Mouse (Mus musculus) Muller cell, postnatal 12 days (primary cell): ENCODE data around the gene Plxna4.
"Not testable (repeated sequence)": the region's sequence is repeated elsewhere in the genome, so short reads cannot be mapped to it uniquely, and the experiment has no call there.

Experiments
- DNase-seq: peaks from one replicate; pipeline ENCODE4 v3.0.0-alpha.2; 2015; ENCODE audit errors: inconsistent ontology term

Plxna4 gene

DNA sequence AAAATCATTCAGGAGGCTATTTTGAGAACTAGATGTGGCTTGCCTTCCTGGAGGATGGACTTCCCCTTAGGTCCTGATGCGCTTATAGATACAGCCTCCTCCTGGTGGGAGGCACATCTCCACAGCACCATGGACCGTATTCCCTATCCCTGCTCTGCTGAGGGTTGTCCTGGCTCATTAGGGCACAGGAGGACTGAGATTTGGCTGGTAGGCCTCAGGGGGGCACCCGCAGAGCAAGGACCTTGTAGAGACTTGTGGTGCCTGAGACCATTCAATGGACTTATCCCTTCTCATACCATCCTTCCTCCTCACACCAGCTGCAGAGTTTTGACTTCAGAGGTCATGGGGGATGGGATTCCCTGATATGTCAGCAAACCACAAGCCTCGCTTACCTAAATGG, 47.8 kb downstream of the Plxna4 start:
- no peak for DNase-seq

DNA sequence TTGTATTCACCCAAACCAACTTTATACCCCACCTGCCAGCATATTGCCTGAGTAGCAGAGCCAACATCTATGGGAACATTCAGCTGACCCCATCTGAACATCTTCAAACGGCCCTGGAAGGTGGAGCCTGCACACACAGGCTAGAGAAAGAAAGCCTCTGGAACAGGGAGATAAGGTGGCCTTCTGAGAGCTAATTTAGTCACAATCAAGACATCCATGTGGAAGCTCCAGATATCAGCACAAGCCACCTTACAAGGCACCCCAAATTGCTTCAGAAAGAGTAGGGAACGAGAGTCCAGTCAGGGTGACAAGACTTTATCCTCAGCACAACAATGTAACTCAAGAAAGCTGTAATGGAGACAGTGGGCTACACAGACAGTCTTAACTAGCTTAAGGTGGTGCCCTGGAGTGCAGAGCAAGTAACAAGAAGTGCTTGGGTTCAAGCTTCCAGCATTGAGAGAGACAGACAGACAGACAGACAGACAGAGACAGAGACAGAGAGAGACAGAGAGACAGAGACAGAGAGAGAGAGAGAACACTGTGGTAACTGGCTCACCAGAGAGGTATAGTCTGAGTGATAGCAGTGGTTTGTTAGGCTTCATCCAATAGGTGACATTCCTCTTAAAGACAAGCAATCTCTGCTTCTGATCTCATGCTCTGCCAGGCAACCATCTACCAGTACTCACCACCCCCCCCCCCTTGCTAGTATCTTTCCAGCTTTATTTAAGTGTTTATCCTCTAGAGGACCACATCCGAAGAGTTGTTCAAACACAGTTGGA, 53.8 kb downstream of the Plxna4 start:
- no peak for DNase-seq

DNA sequence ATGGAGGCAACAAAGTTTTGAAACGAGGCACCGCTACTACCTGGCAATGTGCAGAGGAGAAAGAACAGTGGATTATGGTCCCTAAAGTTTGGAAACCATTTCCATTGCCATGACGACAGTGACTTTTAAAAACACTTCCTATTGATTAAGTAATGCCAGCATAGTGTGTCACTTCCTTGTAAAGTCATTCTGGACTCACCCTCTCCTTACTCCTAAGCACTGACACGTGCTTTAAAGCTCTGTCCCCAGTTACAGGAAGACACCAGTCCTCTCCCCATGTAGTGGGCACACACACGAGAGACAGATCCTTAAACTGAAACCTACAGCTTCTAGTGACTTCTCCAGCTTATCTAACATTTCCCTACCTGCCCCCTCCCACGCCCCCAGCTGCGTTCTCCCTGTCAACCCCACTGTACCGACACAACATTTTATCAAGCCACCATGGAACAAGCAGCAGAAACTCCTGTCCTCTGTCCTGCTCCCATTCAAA, 59.9 kb downstream of the Plxna4 start:
- DNase-seq = no peak

DNA sequence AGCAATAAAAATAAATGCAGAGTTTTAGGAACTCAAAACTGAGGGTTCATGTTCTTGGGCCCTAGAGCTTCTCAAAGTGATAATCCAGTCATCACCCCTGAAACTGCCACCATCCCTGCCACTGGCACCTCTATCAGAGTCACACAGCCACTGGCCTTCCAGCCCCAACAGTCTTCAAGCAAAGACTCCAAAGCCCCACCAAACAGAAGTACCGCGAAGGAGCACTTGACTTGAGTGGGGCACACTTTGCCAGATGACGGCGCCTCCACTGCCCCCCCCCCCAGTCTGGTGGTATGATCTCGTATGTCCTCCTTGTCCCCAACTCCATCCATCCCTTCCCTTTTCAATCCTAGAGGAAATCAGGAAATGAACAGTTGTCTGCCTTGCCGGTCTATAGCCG, 60.5 kb downstream of the Plxna4 start:
- no peak for DNase-seq

DNA sequence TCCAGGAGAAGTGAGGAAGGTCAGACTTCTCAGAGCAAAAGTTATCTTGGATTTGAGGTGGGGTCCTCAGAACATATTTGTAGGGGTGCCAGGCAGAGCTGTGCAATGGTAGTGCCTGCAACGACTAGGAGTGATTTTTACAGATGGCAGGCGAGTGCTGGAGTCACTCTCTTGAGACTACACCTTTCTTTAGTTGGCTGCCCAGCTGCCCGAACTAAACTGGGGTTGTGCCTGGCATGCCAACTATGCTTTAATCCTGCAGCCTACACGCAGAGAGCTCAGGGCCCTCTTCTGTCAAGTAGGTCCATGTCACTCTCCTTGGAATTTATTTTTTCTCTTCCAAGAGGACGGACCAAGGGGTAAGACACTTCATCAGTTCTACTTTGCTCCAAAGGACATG, 61.2 kb downstream of the Plxna4 start:
- DNase-seq = no peak

DNA sequence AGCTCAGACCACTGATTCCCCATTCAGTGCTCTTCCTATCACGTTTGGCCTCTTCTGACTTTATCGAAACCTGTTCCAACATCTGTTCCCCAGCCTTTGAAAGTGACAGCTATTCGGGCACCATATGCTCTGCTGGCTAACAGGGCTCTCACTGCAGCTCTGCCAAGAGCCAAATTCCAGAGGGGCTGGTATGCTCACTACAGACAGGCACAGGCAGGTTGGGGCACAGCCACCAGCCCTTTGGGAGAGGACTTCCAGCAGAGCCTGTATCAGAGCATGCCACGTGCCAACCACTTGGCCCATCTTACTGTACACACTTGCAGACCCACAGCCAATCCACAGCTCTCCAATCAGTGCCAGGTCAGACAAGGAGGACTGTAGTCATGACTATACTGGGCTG, 67.9 kb downstream of the Plxna4 start:
- peak; percentile 41 for DNase-seq

DNA sequence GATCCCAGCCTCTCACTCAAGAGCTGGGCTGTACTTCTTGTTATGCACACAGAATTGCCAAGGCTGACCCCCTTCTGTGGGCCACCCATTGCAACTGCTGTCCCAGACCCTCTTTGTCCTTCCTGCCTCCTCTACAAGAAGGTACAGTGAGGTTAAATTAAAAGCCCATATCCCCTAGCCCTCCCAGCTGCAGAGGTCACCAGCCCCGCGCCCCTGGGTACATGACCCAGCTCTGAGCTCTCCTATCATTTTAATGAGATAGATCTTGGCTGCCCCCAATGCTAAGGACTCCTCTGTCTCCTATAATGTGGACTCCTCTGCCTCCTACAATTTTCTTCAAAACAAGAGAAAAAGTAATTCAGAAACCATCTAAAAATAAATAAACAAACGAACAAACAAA, 69.4 kb downstream of the Plxna4 start:
- no peak for DNase-seq

DNA sequence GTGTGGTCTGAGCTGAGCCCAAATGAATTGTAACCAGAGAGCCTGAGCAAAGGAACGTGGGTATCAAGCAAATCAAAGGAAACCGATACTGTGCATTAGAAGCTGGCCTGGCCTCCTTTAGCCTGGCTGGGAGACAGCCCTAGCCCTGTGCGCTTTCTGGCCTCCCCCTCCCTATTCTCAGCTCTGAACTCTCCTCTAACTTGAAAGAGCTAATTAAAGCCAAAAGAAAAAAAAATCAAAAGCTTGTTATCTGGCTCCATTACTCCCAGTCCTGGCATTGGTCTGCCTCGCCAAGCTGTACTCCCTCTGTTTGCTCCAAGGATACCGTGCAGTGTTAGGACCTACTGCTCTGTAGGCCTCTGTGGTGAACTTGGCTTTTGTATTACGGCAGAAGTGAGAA, 73.9 kb downstream of the Plxna4 start:
- DNase-seq = no peak

DNA sequence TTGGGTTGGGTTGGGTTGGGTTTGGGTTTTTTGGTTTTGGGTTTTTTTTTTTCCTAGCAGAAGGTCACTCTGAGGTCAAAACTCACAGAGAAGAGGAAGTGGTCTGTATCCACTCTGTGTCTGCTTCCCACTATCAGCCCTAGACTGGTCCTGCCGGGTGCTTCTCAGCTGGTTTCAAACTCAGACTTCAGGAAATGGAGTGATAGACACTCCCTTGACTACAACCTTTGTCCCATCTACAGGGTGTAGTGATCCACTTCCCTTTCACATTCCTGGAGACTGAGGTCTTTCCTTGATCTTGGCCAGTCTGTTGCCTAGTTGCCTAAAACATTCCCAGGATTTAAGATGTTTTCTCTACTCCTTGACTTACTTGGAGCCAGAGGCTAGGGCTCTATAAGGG, 76.0 kb downstream of the Plxna4 start:
- DNase-seq = no peak

DNA sequence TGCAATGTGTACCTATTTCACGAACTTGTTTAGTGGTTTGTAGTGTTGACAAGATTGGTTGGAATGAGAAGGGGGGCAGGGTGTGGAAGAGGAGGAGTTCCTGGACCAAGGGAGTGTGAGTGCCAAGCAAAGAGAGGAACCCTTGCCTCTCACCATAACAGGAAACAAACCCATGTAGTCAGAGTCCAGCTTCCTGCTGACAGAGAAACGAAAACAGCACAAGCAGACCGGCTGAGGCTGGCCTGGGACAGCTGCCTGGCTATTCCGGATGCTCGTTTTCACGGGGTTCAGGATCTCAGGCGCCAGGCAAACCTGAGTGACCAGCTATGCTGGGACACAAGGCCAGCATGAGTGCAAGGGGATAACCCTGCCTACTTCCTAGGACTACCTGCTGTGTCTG, 77.1 kb downstream of the Plxna4 start:
- DNase-seq = no peak

DNA sequence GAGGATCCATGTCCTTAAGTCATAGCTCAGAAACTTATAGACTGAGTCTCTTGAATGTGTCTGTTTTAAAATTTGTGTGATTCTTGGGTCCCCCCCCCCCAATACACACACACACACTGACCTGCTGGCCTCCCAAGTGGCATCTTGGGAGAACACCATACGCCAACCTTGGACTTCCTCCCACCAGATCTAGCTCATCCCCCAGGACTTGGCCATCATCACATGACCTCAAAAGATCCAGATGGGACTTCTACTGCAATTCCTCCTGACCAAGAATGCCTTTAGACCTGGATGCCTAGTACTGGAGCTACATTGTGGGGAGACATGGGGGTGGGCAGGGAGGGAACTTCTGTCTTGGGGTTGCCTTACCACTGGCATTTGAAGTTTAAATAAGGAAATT, 77.5 kb downstream of the Plxna4 start:
- no peak for DNase-seq

DNA sequence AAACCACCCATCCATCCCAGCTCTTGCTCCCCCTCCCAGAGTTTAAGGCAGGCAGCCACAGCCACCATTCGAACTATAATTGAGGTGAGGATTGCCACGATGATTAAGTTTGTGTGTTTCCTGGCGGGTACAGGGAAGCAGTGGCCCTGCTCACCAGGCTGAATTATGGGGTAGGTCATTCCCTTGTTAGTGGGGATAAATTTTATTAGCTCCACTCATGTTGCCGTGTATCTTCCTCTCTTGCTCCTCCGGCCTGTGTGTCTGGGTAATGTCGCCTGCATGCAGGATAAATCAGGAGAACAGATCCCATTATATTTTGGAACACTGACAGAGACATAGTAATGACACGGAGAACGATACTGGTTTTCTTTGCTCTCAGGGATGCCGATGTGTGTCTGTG, 78.9 kb downstream of the Plxna4 start:
- no peak for DNase-seq

DNA sequence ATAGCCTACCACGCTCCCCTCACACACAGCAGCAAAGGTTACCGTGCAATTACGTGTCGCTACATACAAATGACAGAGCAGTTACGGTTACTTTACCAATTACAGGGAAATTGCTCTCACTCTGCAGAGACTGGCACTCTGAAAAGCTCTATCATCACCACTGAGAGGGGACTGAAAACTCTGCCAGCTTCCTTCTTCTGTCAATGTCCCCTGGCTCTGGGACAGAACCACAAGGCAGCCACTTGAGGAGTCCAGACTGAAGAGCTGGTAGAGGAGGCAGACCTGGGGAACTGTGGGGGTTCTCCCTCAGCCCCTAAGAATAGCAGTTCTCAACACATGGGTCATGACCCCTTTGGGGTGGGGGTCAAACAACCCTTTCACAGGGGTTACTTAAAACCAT, 83.0 kb downstream of the Plxna4 start:
- no peak for DNase-seq

DNA sequence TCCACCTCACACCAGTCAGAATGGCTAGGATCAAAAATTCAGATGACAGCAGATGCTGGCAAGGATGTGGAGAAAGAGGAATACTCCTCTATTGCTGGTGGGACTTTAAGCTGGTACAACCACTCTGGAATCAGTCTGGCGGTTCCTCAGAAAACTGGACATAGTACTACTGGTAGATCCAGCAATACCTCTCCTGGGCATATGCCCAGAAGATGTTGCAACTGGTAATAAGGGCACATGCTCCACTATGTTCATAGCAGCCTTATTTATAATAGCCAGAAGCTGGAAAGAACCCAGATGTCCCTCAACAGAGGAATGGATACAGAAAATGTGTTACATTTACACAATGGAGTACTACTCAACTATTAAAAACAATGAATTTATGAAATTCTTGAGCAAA, 86.8 kb downstream of the Plxna4 start:
- not testable (repeated sequence) for DNase-seq

DNA sequence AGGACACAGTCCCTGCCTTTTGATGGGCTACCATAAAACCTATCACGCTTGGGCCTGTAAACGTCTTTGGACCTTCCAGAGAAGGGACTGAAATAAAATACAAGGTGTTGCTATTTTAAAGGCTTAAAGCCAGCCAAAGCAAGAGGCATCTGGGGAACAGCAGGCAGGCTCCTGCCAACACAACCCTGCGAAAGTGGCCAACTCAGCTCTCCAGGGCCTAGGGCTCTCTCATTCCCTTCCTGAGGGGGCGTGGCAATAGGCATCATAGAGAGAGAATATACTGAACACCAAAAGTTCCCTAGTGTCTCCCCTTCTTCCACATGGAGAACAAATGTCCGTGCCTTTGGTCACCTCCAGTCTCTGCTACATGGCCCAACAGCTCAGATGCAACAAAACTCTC, 89.9 kb downstream of the Plxna4 start:
- no peak for DNase-seq

DNA sequence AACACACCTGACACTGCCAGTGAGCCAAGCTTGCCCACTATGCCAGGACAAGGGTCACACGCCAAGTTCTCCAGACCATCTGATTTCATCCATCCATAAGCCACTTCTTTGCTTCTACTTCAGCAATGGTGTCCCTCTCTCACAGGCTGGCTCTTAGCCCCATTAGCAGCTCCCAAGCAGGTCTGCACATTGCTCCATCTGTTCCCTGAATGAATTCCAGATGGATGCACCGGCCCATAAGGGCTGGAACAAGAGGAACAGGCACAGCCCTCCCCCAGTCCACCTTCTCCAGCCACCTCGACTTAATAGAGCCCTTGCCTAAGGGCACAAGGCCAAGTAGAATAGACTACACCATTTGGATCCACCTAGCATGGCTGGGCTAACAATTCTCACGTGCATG, 91.9 kb downstream of the Plxna4 start:
- no peak for DNase-seq

DNA sequence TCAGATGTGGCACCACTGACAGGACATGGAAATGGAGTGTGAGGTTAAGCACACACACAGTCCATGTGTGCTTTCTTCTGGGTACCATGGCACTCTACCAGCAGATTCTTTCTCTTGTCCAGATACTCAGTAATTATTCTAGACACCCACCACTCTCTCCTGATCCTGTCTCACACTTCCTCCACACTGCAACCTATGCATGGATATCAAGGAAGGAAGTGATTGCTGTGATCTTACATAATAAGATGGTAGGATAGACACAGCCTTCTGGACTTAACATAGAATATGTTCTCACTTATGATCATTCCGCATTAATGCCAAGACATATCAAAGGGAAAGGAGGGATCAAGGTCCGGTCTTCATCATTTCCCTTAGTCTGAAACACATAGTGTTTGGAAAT, 92.5 kb downstream of the Plxna4 start:
- DNase-seq = no peak

DNA sequence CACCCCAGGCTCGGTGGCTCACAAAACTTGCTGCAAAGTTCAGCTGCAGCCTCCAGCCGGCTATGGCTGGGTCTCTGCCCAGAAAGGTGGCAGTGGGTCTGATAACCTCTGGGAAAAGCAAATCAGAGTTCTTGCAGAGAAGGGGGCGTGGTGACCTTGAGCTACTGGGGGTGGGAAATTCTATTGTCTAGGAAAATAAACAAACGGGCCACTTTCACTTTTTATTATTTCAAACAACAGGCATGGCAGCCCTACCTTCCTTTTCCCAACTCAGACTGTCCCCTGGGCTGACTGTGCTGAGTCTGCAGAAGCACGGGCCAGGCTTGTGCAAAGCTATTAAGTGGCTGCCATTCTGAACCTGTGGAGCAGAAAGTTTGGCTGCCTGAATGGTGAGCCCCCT, 94.4 kb downstream of the Plxna4 start:
- no peak for DNase-seq

DNA sequence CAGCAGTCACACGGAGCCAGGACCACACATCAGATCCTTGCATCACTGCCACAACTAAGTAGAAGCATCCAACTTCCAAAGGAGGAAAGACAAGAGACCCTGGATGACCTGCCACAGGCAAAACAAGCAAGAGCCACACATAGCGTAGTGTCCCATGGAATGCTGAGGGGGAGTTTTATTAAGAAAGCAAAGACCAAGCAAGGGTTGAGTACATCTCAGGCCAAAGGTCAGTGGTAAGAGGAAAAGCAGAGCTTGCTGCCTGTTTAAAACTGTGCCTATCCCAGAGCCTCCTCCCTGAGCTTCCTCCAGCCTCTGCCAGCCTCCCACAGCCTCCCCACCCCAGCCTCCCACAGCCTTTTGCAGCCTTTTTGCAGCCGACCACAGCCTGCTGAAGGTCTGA, 100.9 kb downstream of the Plxna4 start:
- DNase-seq = no peak

DNA sequence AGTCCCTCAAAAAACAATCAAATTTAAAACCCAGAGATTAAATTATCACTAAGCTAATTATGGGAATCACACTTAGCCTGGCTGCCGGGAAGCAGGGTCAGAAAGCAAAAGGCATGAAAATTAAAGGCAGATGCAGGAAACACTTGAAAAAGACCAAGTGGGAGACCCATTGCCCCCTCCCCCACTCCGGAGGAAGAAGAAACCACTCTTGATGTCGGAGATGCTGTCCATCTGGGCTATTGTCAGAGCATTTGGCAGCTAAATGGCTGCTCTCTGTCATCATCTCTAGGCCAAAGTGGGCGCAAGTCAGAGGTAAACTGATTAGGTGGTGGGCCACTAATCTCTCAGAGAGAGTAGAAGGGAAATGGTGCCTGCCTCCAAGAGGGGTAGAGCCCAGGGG, 105.5 kb downstream of the Plxna4 start:
- DNase-seq = no peak

DNA sequence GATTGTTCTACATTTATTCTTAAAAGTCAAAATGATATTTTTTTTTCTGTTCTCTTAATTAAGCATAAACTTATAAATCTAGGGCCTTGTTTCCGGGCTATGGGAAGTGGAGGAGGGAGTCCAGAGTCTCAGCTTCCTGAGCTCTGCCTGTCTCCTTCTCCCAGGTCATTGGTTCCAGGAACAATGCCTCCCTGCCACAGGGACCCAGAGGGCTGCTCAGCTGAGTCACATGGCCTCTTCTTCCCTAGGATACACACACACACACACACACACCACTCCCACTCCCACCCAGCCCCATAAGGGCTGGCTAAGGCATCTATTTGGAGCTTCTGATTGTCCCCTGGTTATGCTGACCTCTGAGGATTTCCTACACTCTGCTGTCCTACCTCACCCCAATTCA, 107.3 kb downstream of the Plxna4 start:
- DNase-seq = no peak

DNA sequence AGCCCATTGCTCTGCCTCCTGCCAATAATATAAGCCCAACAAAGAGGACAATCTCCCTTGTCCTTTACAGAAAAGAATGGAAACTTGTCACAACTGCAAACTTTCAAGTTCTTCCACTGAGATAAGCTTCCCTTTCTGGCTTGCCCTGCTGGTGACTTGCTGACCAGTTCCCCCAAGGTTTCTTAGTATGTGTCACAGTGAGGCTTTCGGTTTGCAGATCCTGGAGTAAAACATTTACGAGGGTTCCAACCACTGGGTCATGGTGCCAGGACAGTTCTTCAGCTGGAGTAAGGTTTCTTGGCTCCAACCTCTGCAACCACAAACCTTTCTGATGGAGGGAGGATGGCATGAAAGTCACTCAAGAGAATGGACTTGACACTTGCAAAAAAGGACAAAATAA, 108.2 kb downstream of the Plxna4 start:
- DNase-seq = peak; percentile 2

DNA sequence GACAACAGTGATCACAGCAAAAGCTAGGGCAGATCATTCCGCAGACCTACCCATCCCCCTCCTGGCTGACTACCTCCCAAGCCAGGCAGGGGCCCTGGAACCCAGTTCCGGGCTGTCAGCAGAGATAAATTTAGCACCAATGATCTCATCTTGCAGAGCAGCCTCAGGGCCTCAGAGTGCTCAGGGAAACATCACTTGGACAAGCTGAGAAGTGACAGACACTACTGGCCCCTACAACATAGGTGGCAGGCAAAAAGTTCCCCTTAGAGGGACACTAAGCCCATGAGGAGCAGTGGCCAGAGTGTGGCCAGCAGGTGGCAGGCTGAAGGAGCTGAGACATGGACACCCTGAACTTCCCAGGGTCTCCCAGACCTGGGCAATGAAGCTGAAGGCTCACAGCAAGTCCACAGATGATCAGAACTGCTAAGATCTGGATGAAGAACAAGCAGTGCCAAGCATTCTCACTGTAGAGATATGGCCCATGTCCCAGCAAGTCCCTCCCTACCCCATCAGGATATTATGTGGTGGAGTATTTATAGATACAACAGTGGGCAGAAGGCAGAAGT, 108.7 kb downstream of the Plxna4 start:
- peak; percentile 62 for DNase-seq

DNA sequence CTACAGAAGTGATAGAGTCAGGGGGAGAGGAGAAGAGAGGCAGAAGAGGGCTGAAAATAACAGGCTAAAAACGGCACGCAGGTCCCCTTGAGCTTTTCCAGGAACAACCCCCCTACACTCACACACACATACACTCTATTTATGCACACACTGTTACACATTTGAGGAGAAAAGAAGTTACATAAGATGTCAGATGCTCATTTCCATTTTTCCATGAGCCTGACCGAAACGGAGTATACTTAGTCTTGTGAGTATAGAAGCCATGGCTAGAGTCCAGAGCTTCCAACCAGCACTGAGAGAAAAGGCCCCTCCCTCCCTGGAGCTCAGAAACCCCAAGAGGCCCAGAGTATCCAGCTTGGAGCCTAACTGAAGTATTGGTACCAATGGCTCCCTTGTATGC, 112.0 kb downstream of the Plxna4 start:
- no peak for DNase-seq
